9 mouse cellular contexts compared by ENCODE assay signal in the genomic region with DNA sequence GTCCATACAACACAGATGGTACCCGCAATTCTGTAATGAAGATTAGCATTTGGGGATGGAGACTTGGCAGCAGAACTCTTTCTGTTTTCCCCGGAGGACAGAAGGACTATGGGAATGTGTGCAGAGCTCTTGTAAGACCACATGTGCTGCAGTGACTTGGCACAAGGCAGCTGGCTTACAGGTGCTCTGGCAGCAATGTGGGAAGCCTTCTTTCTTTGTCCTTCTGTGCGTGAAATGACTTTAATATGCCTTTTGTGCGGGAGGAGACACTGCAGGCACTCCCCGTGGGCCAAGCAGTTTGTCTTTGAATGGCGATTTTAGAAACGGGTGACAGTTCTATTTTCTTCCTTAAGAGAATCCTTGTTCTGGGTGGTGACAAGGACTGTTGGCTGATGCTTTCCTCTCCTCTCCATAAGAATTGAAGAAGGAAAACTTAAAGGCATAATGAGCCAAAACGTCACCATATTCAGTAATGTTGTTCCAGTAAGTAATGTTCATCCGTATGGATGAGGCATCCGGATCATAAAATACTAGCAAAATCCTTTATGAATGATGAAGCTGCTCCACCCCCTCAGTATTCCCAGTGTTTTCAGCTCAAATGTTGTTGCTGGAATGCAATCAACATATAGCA. TPM values are rescaled to one million over a fixed set of nuclear protein-coding genes. Genes with fewer than 3 reads are reported as not detected.
DNase-seq lines count a peak whose midpoint lies in the region.
"Had no signal": no experiment of that assay in that cellular context is flagged by ENCODE, and none has a peak within 500 bp of the region (broad histone marks: within the 10 kb centered on the region; RNA-seq: fewer than 3 reads in every experiment).

No protein-coding gene starts in this region.

- intact Hi-C loops in left cerebral cortex, postnatal 36 days (cut with DNase I) = no loop called here

- peak; percentile 5 for DNase-seq in cerebellum, adult 9-11 months
- no peak for DNase-seq in cerebellum, adult 18-20 months
- peak; percentile 73 for DNase-seq in brain, adult 2 months (ENCODE audit: low read depth, low spot score)
- DNase-seq in layer of hippocampus, adult 11-12 months (ENCODE audit: low spot score) = peak; percentile 41
- peak; percentile 44 to 49 for DNase-seq in left cerebral cortex, postnatal 36 days (ENCODE audit: low spot score in 2 of 2)
- DNase-seq in embryo, embryonic 10 days (ENCODE audit: low spot score) = no peak
- DNase-seq in retina, embryonic 14.5 days (ENCODE audit: low spot score) = no peak
- DNase-seq in lung, adult 18-20 months = no peak
- DNase-seq: kidney, postnatal 25 days had no signal

RNA-seq across cellular contexts. Expression of a gene that starts 27.5 kb away (rescaled TPM):
- total RNA-seq in left cerebral cortex, postnatal 36 days (2021) = 1 to 10 TPM; 4.3 to 4.5 TPM

Comparison
In these comparisons a context has a peak if more than half of its experiments do, and no peak if none do; other contexts are left out.
1. DNase-seq: peak in cerebellum, adult 9-11 months (single experiment), brain, adult 2 months (single experiment), layer of hippocampus, adult 11-12 months (single experiment) and left cerebral cortex, postnatal 36 days (2 of 2); none in cerebellum, adult 18-20 months (0 of 2), embryo, embryonic 10 days (single experiment), retina, embryonic 14.5 days (single experiment) and lung, adult 18-20 months (0 of 2).